Mouse (Mus musculus) frontal cortex, postnatal 25 days (tissue): ENCODE results near the gene Gpc3.

ENCODE experiments used
- DNase-seq, 2 experiments: peaks; one replicate each; pipeline ENCODE4 v3.0.0; 2022; ENCODE audit warnings: low spot score in 2 of 2

Gene Gpc3

GRCm38 (mm10) chrX:52558526-52558925 is 55.2 kb downstream of the Gpc3 start:
- DNase-seq: no peak

GRCm38 (mm10) chrX:52557489-52557888 is 56.3 kb downstream of the Gpc3 start:
- no peak for DNase-seq

GRCm38 (mm10) chrX:52551296-52551695 is 62.5 kb downstream of the Gpc3 start:
- DNase-seq: no peak

GRCm38 (mm10) chrX:52544623-52545022 is 69.1 kb downstream of the Gpc3 start:
- no peak for DNase-seq

- DNase-seq: no peak
Measured at GRCm38 (mm10) chrX:52537282-52537681, 76.5 kb downstream of the Gpc3 start.

- DNase-seq: no peak
Measured at GRCm38 (mm10) chrX:52533766-52534165, 80.0 kb downstream of the Gpc3 start.

- DNase-seq: no peak
Measured at GRCm38 (mm10) chrX:52533098-52533497, 80.7 kb downstream of the Gpc3 start.

GRCm38 (mm10) chrX:52532124-52532523 is 81.6 kb downstream of the Gpc3 start:
- no peak for DNase-seq

- DNase-seq: no peak
Measured at GRCm38 (mm10) chrX:52526086-52526485, 87.7 kb downstream of the Gpc3 start.

- DNase-seq: no peak
Measured at GRCm38 (mm10) chrX:52525132-52525531, 88.6 kb downstream of the Gpc3 start.

- DNase-seq: no peak
Measured at GRCm38 (mm10) chrX:52514553-52514952, 99.2 kb downstream of the Gpc3 start.

GRCm38 (mm10) chrX:52511151-52511550 is 102.6 kb downstream of the Gpc3 start:
- no peak for DNase-seq

GRCm38 (mm10) chrX:52503857-52504256 is 109.9 kb downstream of the Gpc3 start:
- DNase-seq: no peak

- no peak for DNase-seq
Measured at GRCm38 (mm10) chrX:52489461-52489860, 124.3 kb downstream of the Gpc3 start.

- DNase-seq: no peak
Measured at GRCm38 (mm10) chrX:52455074-52455588, 158.6 kb downstream of the Gpc3 start.

- DNase-seq: peak; percentile 49 to 57
Measured at GRCm38 (mm10) chrX:52453445-52454182, 160.1 kb downstream of the Gpc3 start.

- DNase-seq: no peak
Measured at GRCm38 (mm10) chrX:52449177-52449576, 164.6 kb downstream of the Gpc3 start.

GRCm38 (mm10) chrX:52448496-52448895 is 165.3 kb downstream of the Gpc3 start:
- DNase-seq: no peak

GRCm38 (mm10) chrX:52446530-52446929 is 167.2 kb downstream of the Gpc3 start:
- no peak for DNase-seq

GRCm38 (mm10) chrX:52444977-52445376 is 168.8 kb downstream of the Gpc3 start:
- DNase-seq: no peak

GRCm38 (mm10) chrX:52441798-52442197 is 172.0 kb downstream of the Gpc3 start:
- DNase-seq: no peak

- DNase-seq: no peak
Measured at GRCm38 (mm10) chrX:52439421-52439820, 174.3 kb downstream of the Gpc3 start.

GRCm38 (mm10) chrX:52425605-52426004 is 188.1 kb downstream of the Gpc3 start:
- no peak for DNase-seq

- DNase-seq: no peak
Measured at GRCm38 (mm10) chrX:52419850-52420249, 193.9 kb downstream of the Gpc3 start.
